Mouse (Mus musculus) liver, postnatal 0 days (tissue): ENCODE data around the gene Minos1. TPM values are rescaled to one million over a fixed set of nuclear protein-coding genes. Genes with fewer than 3 reads are reported as not detected.
A peak's percentile ranks its signal among the peaks of the same experiment; 100 is the strongest.

Source experiments
- ATAC-seq: fragments of 200-750 bp; cut with Nextera tagmentation; 2 replicates; pipeline ENCODE4 v1.8.0; 2017; ENCODE audit warnings: mild to moderate bottlenecking, moderate library complexity
- DNase-seq: peaks from one replicate; pipeline ENCODE4 v3.0.0-alpha.2; 2016
- H3K27ac ChIP-seq: fragments of 300-500 bp; sonication (generic); 2 replicates; pipeline ENCODE4 v1.5.1; 2014; ENCODE audit warnings: antibody characterized with exemption, moderate library complexity, mild to moderate bottlenecking, low read depth
- H3K27me3 ChIP-seq: fragments of 300-500 bp; sonication (generic); 2 replicates; pipeline ENCODE4 v1.6.1; 2014; ENCODE audit warnings: low read length, control low read depth, mixed read lengths; ENCODE audit not compliant: insufficient read depth
- H3K36me3 ChIP-seq: fragments of 300-500 bp; sonication (generic); replicated peaks from 2 replicates; pipeline ENCODE4 v1.6.1; 2014; ENCODE audit warnings: mild to moderate bottlenecking, control low read depth, low read length, moderate library complexity, mixed read lengths; ENCODE audit not compliant: insufficient read depth
- H3K4me1 ChIP-seq: fragments of 300-500 bp; sonication (generic); 2 replicates; pipeline ENCODE4 v1.6.1; 2014; ENCODE audit warnings: antibody characterized with exemption, mild to moderate bottlenecking, control low read depth; ENCODE audit not compliant: insufficient read depth
- H3K4me2 ChIP-seq: fragments of 300-500 bp; sonication (generic); 2 replicates; pipeline ENCODE4 v1.6.1; 2014; ENCODE audit warnings: low read depth, mild to moderate bottlenecking, low read length, moderate library complexity, mixed read lengths
- H3K4me3 ChIP-seq: fragments of 300-500 bp; sonication (generic); 2 replicates; pipeline ENCODE4 v1.5.1; 2014; ENCODE audit warnings: low read depth, low read length
- H3K9ac ChIP-seq: fragments of 300-500 bp; sonication (generic); replicated peaks from 2 replicates; pipeline ENCODE4 v1.6.1; 2014; ENCODE audit warnings: mild to moderate bottlenecking, moderate library complexity
- H3K9me3 ChIP-seq: fragments of 300-500 bp; sonication (generic); 2 replicates; pipeline ENCODE4 v1.6.1; 2016; ENCODE audit warnings: mild to moderate bottlenecking, control low read depth, low read length, mixed read lengths
- CTCF ChIP-seq: sonication (generic); IDR thresholded peaks from 2 replicates; pipeline ENCODE4 v1.5.1; 2016; ENCODE audit warnings: antibody characterized with exemption, low read depth
- EP300 ChIP-seq: IDR thresholded peaks from 2 replicates; pipeline ENCODE4 v1.6.1; 2016; ENCODE audit warnings: antibody characterized with exemption, low read depth, mild to moderate bottlenecking
- WGBS: fragments of 180-500 bp; shearing (Covaris S2); extraction: QIAGEN DNeasy Blood & Tissue Kit; methylation state at CpG from one replicate; pipeline ENCODE4 v1.1.7; 2014; ENCODE audit not compliant: insufficient replicate concordance; 5-methylcytosine and 5-hydroxymethylcytosine counted together
- polyA plus RNA-seq: library from polyadenylated mRNA; unstranded; fragments of >200 nt; fragmentation: Nextera tagmentation; extraction: Ambion mirVana; gene quantifications from 2 replicates; pipeline ENCODE4 v1.2.1, GENCODE M21; 2015

Gene Minos1
- polyA plus RNA-seq, 1 experiment from 2014 or later = 387 TPM

- peak within 1 kb of the TSS; percentile 32 for H3K4me3 ChIP-seq
- H3K9me3 ChIP-seq = no peaks in the 10 kb centered on the region
- peak within 1 kb of the TSS; percentile 65 for H3K4me2 ChIP-seq
- WGBS = 1% methylated on average over 60 of the region's 77 CpGs
- no peak within 1 kb of the TSS for H3K9ac ChIP-seq
- no peak for ATAC-seq
- H3K27ac ChIP-seq = no peak within 1 kb of the TSS
- peaks cover 5% of the 10 kb centered on the region; the same call in 1 of the 2 replicates for H3K4me1 ChIP-seq
- peaks cover 41% of the 10 kb centered on the region for H3K27me3 ChIP-seq
- H3K36me3 ChIP-seq = no peaks in the 10 kb centered on the region
- DNase-seq = no peak
- TF ChIP-seq CTCF = no peak
- TF ChIP-seq EP300 = no peak
Observed at GRCm38 (mm10) chr4:139075041-139075711, 55.7 kb downstream of the Minos1 start, which contains the start of gene Htr6. TSS of gene Htr6 (minus strand) at chr4:139075570.

- 17% methylated on average over 29 of the region's 29 CpGs for WGBS
- no peak overlapping the region for H3K4me2 ChIP-seq
Observed at GRCm38 (mm10) chr4:139074060-139074459, 56.9 kb downstream of the Minos1 start.

GRCm38 (mm10) chr4:139068287-139068686 is 62.6 kb downstream of the Minos1 start:
- H3K4me3 ChIP-seq = no peak overlapping the region

More at GRCm38 (mm10) chr4:139074060-139074459, 56.9 kb downstream of the Minos1 start:
- H3K4me3 ChIP-seq = no peak overlapping the region
- H3K36me3 ChIP-seq = no peaks in the 10 kb centered on the region
- H3K9ac ChIP-seq = no peak overlapping the region
- H3K4me1 ChIP-seq = peaks cover 5% of the 10 kb centered on the region; the same call in 1 of the 2 replicates
- no peak for DNase-seq
- H3K27me3 ChIP-seq = peaks cover 50% of the 10 kb centered on the region
- TF ChIP-seq CTCF = no peak
- H3K27ac ChIP-seq = no peak overlapping the region
- no peaks in the 10 kb centered on the region for H3K9me3 ChIP-seq
- no peak for ATAC-seq

GRCm38 (mm10) chr4:139064831-139065230 is 66.1 kb downstream of the Minos1 start:
- no peak overlapping the region for H3K27ac ChIP-seq
- H3K4me2 ChIP-seq = no peak overlapping the region
- 92% methylated on average over 5 of the region's 5 CpGs for WGBS
- TF ChIP-seq CTCF = no peak
- TF ChIP-seq EP300 = no peak
- no peak overlapping the region for H3K9ac ChIP-seq
- no peaks in the 10 kb centered on the region for H3K36me3 ChIP-seq
- H3K4me3 ChIP-seq = no peak overlapping the region
- DNase-seq = no peak
- H3K9me3 ChIP-seq = no peaks in the 10 kb centered on the region
- ATAC-seq = no peak
- 0 out of 2 replicates have a peak, but pooled peaks cover 5% of the 10 kb centered on the region for H3K27me3 ChIP-seq
- H3K4me1 ChIP-seq = no peaks in the 10 kb centered on the region

More at GRCm38 (mm10) chr4:139068287-139068686, 62.6 kb downstream of the Minos1 start:
- Histone ChIP-seq H3K36me3 (no peaks in the 10 kb centered on the region), H3K4me2 (no peak overlapping the region), H3K27ac (no peak overlapping the region), H3K4me1 (no peaks in the 10 kb centered on the region), H3K9me3 (no peaks in the 10 kb centered on the region), H3K9ac (no peak overlapping the region), H3K27me3 (peaks cover 13% of the 10 kb centered on the region; the same call in 1 of the 2 replicates)
- ATAC-seq = no peak
- no peak for TF ChIP-seq CTCF
- no peak for TF ChIP-seq EP300
- WGBS = 30% methylated on average over 4 of the region's 4 CpGs
- DNase-seq = no peak

- 8% methylated on average over 7 of the region's 7 CpGs for WGBS
- peak; percentile 59 for DNase-seq
- no peaks in the 10 kb centered on the region for H3K27me3 ChIP-seq
Observed at GRCm38 (mm10) chr4:139059569-139059968, 71.3 kb downstream of the Minos1 start.

GRCm38 (mm10) chr4:139058029-139058428 is 72.9 kb downstream of the Minos1 start:
- H3K9me3 ChIP-seq = no peaks in the 10 kb centered on the region
- H3K36me3 ChIP-seq = no peaks in the 10 kb centered on the region
- WGBS = 90% methylated on average over 5 of the region's 5 CpGs
- no peak overlapping the region for H3K4me2 ChIP-seq
- DNase-seq (no peak), ATAC-seq (no peak)
- no peak for TF ChIP-seq CTCF
- TF ChIP-seq EP300 = no peak
- H3K27ac ChIP-seq = no peak overlapping the region
- no peaks in the 10 kb centered on the region for H3K4me1 ChIP-seq
- H3K27me3 ChIP-seq = no peaks in the 10 kb centered on the region
- no peak overlapping the region for H3K9ac ChIP-seq
- no peak overlapping the region for H3K4me3 ChIP-seq

More at GRCm38 (mm10) chr4:139059569-139059968, 71.3 kb downstream of the Minos1 start:
- TF ChIP-seq CTCF (no peak), EP300 (no peak)
- no peak overlapping the region for H3K4me2 ChIP-seq
- H3K27ac ChIP-seq = no peak overlapping the region
- no peak for ATAC-seq
- no peak overlapping the region for H3K4me3 ChIP-seq
- no peaks in the 10 kb centered on the region for H3K4me1 ChIP-seq
- H3K36me3 ChIP-seq = no peaks in the 10 kb centered on the region
- H3K9me3 ChIP-seq = no peaks in the 10 kb centered on the region
- H3K9ac ChIP-seq = no peak overlapping the region
